In genomic region chr11:36560785-36561548, GRCm38 (mm10) we compare ENCODE assay signal across 14 mouse cellular contexts.
"Had no signal": no experiment of that assay in that cellular context is flagged by ENCODE, and none has a peak within 500 bp of the region (broad histone marks: within the 10 kb centered on the region; RNA-seq: fewer than 3 reads in every experiment).

No protein-coding gene starts in this region.

- H3K36me3 ChIP-seq: midbrain, embryonic 10.5 days; midbrain, embryonic 12.5 days; neural tube, embryonic 12.5 days; stomach, embryonic 15.5 days had no signal

- H3K4me2 ChIP-seq: lung, embryonic 14.5 days; midbrain, embryonic 12.5 days; neural tube, embryonic 12.5 days; stomach, embryonic 15.5 days had no signal

- H3K9ac ChIP-seq: lung, embryonic 14.5 days; midbrain, embryonic 12.5 days; neural tube, embryonic 12.5 days; stomach, embryonic 15.5 days had no signal

- H3K4me1 ChIP-seq: midbrain, embryonic 10.5 days; midbrain, embryonic 12.5 days; neural tube, embryonic 12.5 days; stomach, embryonic 15.5 days had no signal

- H3K9me3 ChIP-seq: midbrain, embryonic 10.5 days; midbrain, embryonic 12.5 days; neural tube, embryonic 12.5 days; stomach, embryonic 15.5 days had no signal

- DNase-seq: lung, adult 18-20 months; lung, embryonic 14.5 days; lung, postnatal 10 days; lung, postnatal 4 days; midbrain, embryonic 14.5 days; right cerebral cortex, postnatal 14 days; thymus, adult 2 months; thymus, postnatal 25 days; thymus, postnatal 4 days had no signal

- H3K27me3 ChIP-seq: midbrain, embryonic 12.5 days; neural tube, embryonic 12.5 days; stomach, embryonic 15.5 days had no signal

- H3K27ac ChIP-seq: midbrain, embryonic 10.5 days; midbrain, embryonic 12.5 days; neural tube, embryonic 12.5 days; stomach, embryonic 15.5 days; stomach, postnatal 0 days had no signal

- H3K4me3 ChIP-seq: midbrain, embryonic 10.5 days; midbrain, embryonic 12.5 days; neural tube, embryonic 12.5 days; stomach, embryonic 15.5 days had no signal
